Mouse (Mus musculus): Measurements from ENCODE around the gene Lmf1.

GRCm38 (mm10) chr17:25561223-25562028, 17.5 kb upstream of the Lmf1 start:
- no peak for TF ChIP-seq CTCF (IDR thresholded peaks at IDR 0.05)
- TF ChIP-seq POLR2A (IDR thresholded peaks at IDR 0.05; ENCODE audit: insufficient read depth, low read depth, low read length) = no peak

All from heart, adult 2 months (tissue).